Mouse (Mus musculus) inflammation-experienced regulatory T-cells, adult 6 months (primary cell): Measurements from ENCODE around the gene Olfr325. TPM values are rescaled to one million over a fixed set of nuclear protein-coding genes. Genes with fewer than 3 reads are reported as not detected.
"Not testable (repeated sequence)": the region's sequence is repeated elsewhere in the genome, so short reads cannot be mapped to it uniquely, and the experiment has no call there.

Experiments used
- ATAC-seq: one replicate; pipeline ENCODE4 v1.8.0; 2017
- polyA plus RNA-seq, 3 experiments: library from polyadenylated mRNA; unstranded; fragments of 100-300 nt; shearing (Covaris generic); gene quantifications; one replicate each; pipeline ENCODE4 v1.2.1; 2017

Gene Olfr325
- not detected for polyA plus RNA-seq

GRCm38 (mm10) chr11:58577430-58577829 lies at the start of gene Olfr325:
TSS of gene Olfr325 (plus strand) at chr11:58577730.
- ATAC-seq: no peak

- ATAC-seq: not testable (repeated sequence)
These were observed 42.8 kb upstream of the Olfr325 start, which contains the start of gene Olfr330 for GRCm38 (mm10) chr11:58534736-58535135. TSS of gene Olfr330 (minus strand) at chr11:58534836.

- no peak for ATAC-seq
These were observed 31.2 kb upstream of the Olfr325 start, which contains the start of gene Olfr329-ps for GRCm38 (mm10) chr11:58546322-58546721. TSS of gene Olfr329-ps (minus strand) at chr11:58546422.

GRCm38 (mm10) chr11:58555536-58555935 lies 22.0 kb upstream of the Olfr325 start, which contains the start of gene Olfr328:
TSS of gene Olfr328 (minus strand) at chr11:58555636.
- ATAC-seq: no peak

GRCm38 (mm10) chr11:58570405-58570804 lies 7.1 kb upstream of the Olfr325 start, which contains the start of gene Olfr224:
TSS of gene Olfr224 (minus strand) at chr11:58570553.
- ATAC-seq: no peak

GRCm38 (mm10) chr11:58578636-58579035 lies 1.1 kb downstream of the Olfr325 start:
- no peak for ATAC-seq

GRCm38 (mm10) chr11:58587898-58588348 lies 10.4 kb downstream of the Olfr325 start:
- ATAC-seq: no peak

GRCm38 (mm10) chr11:58588620-58589250 lies 11.2 kb downstream of the Olfr325 start:
- ATAC-seq: no peak

GRCm38 (mm10) chr11:58594814-58595213 lies 17.3 kb downstream of the Olfr325 start, which contains the start of gene Olfr324:
TSS of gene Olfr324 (plus strand) at chr11:58595114.
- no peak for ATAC-seq

GRCm38 (mm10) chr11:58597837-58598236 lies 20.3 kb downstream of the Olfr325 start:
- ATAC-seq: no peak

GRCm38 (mm10) chr11:58602062-58602461 lies 24.5 kb downstream of the Olfr325 start:
- no peak for ATAC-seq

GRCm38 (mm10) chr11:58602800-58603560 lies 25.4 kb downstream of the Olfr325 start:
- ATAC-seq: no peak

GRCm38 (mm10) chr11:58604688-58605087 lies 27.2 kb downstream of the Olfr325 start:
- ATAC-seq: no peak

- no peak for ATAC-seq
These were observed 27.7 kb downstream of the Olfr325 start for GRCm38 (mm10) chr11:58605228-58605627.

GRCm38 (mm10) chr11:58606177-58606919 lies 28.8 kb downstream of the Olfr325 start:
- no peak for ATAC-seq

GRCm38 (mm10) chr11:58607030-58607429 lies 29.5 kb downstream of the Olfr325 start:
- ATAC-seq: no peak

GRCm38 (mm10) chr11:58613359-58613758 lies 35.8 kb downstream of the Olfr325 start:
- ATAC-seq: no peak

GRCm38 (mm10) chr11:58614526-58614925 lies 37.0 kb downstream of the Olfr325 start:
- ATAC-seq: no peak

GRCm38 (mm10) chr11:58615975-58616374 lies 38.4 kb downstream of the Olfr325 start, which contains the start of gene 2210407C18Rik:
TSS of gene 2210407C18Rik (minus strand) at chr11:58616075.
- no peak for ATAC-seq

- ATAC-seq: no peak
These were observed 40.8 kb downstream of the Olfr325 start for GRCm38 (mm10) chr11:58618369-58618768.

GRCm38 (mm10) chr11:58618793-58619192 lies 41.3 kb downstream of the Olfr325 start:
- no peak for ATAC-seq

- ATAC-seq: no peak
These were observed 48.6 kb downstream of the Olfr325 start for GRCm38 (mm10) chr11:58626146-58626545.

GRCm38 (mm10) chr11:58630401-58630800 lies 52.9 kb downstream of the Olfr325 start, which contains the start of gene Olfr323:
TSS of gene Olfr323 (minus strand) at chr11:58630501.
- no peak for ATAC-seq
